Mouse (Mus musculus): Measurements from ENCODE around the gene Kcnh3. TPM values are rescaled to one million over a fixed set of nuclear protein-coding genes. Genes with fewer than 3 reads are reported as not detected.
A peak's percentile ranks its signal among the peaks of the same experiment; 100 is the strongest.
"Not testable (repeated sequence)": the region's sequence is repeated elsewhere in the genome, so short reads cannot be mapped to it uniquely, and the experiment has no call there.

Kcnh3 gene
- polyA plus RNA-seq, 1 experiment from 2014 or later, result 0.44 TPM

- not testable (repeated sequence) for H3K9me3 ChIP-seq (ENCODE audit: control insufficient read depth, low read length); H3K27me3 ChIP-seq (ENCODE audit: control insufficient read depth, insufficient read depth, low read length); H3K27ac ChIP-seq (ENCODE audit: low read depth, low read length); H3K36me3 ChIP-seq (ENCODE audit: control insufficient read depth, insufficient read depth, low read length); DNase-seq (ENCODE audit: low spot score); H3K4me1 ChIP-seq (ENCODE audit: control insufficient read depth, insufficient read depth, low read length)
- WGBS, result 2% methylated on average over 14 of the region's 15 CpGs
- Histone ChIP-seq H3K4me2 (ENCODE audit: low read depth) (peak overlapping the region; percentile 57), H3K9ac (ENCODE audit: low read length) (peak overlapping the region; percentile 36), H3K4me3 (ENCODE audit: low read depth, low read length) (peak overlapping the region; percentile 47)
- peak; percentile 15; the same call in 1 of the 2 replicates for ATAC-seq (ENCODE audit: insufficient read depth, low FRiP score, low TSS enrichment)
Observed at GRCm38 (mm10) chr15:99251111-99251510, 26.4 kb downstream of the Kcnh3 start.

GRCm38 (mm10) chr15:99251626-99252380 lies 27.1 kb downstream of the Kcnh3 start, which contains the start of gene Mcrs1:
Gene Mcrs1 (minus strand): TSS chr15:99251961.
- peak within 1 kb of the TSS; percentile 94 for H3K4me2 ChIP-seq (ENCODE audit: low read depth)
- H3K9me3 ChIP-seq (ENCODE audit: control insufficient read depth, low read length), result no peaks in the 10 kb centered on the region
- H3K27ac ChIP-seq (ENCODE audit: low read depth, low read length), result peak within 1 kb of the TSS; percentile 90
- peaks cover 4% of the 10 kb centered on the region; the same call in 1 of the 2 replicates for H3K4me1 ChIP-seq (ENCODE audit: control insufficient read depth, insufficient read depth, low read length)
- H3K4me3 ChIP-seq (ENCODE audit: low read depth, low read length), result peak within 1 kb of the TSS; percentile 47
- ATAC-seq (ENCODE audit: insufficient read depth, low FRiP score, low TSS enrichment) (peak; percentile 91), DNase-seq (ENCODE audit: low spot score) (peak; percentile 98)
- H3K36me3 ChIP-seq (ENCODE audit: control insufficient read depth, insufficient read depth, low read length), result peaks cover 2% of the 10 kb centered on the region; the same call in 1 of the 2 replicates
- H3K27me3 ChIP-seq (ENCODE audit: control insufficient read depth, insufficient read depth, low read length), result no peaks in the 10 kb centered on the region
- under 1% methylated on average over 52 of the region's 52 CpGs for WGBS
- peak within 1 kb of the TSS; percentile 70 for H3K9ac ChIP-seq (ENCODE audit: low read length)

- no peaks in the 10 kb centered on the region for H3K9me3 ChIP-seq (ENCODE audit: control insufficient read depth, low read length)
- WGBS, result 4% methylated on average over 22 of the region's 22 CpGs
- peaks cover 4% of the 10 kb centered on the region; the same call in 1 of the 2 replicates for H3K4me1 ChIP-seq (ENCODE audit: control insufficient read depth, insufficient read depth, low read length)
- 0 out of 2 replicates have a peak, but pooled peaks have one; percentile 3 for ATAC-seq (ENCODE audit: insufficient read depth, low FRiP score, low TSS enrichment)
- peak; percentile 64 for DNase-seq (ENCODE audit: low spot score)
- H3K9ac ChIP-seq (ENCODE audit: low read length), result peak overlapping the region; percentile 70
- no peaks in the 10 kb centered on the region for H3K27me3 ChIP-seq (ENCODE audit: control insufficient read depth, insufficient read depth, low read length)
- peak overlapping the region; percentile 90 for H3K27ac ChIP-seq (ENCODE audit: low read depth, low read length)
- H3K36me3 ChIP-seq (ENCODE audit: control insufficient read depth, insufficient read depth, low read length), result peaks cover 2% of the 10 kb centered on the region; the same call in 1 of the 2 replicates
- peak overlapping the region; percentile 94 for H3K4me2 ChIP-seq (ENCODE audit: low read depth)
- peak overlapping the region; percentile 47 for H3K4me3 ChIP-seq (ENCODE audit: low read depth, low read length)
Observed at GRCm38 (mm10) chr15:99252381-99253174, 27.9 kb downstream of the Kcnh3 start.

- Histone ChIP-seq H3K4me3 (ENCODE audit: low read depth, low read length) (0 out of 2 replicates have a peak overlapping the region, but pooled peaks have one; percentile 47), H3K4me2 (ENCODE audit: low read depth) (peak overlapping the region; percentile 94)
- not testable (repeated sequence) for H3K27me3 ChIP-seq (ENCODE audit: control insufficient read depth, insufficient read depth, low read length); DNase-seq (ENCODE audit: low spot score); H3K9ac ChIP-seq (ENCODE audit: low read length); ATAC-seq (ENCODE audit: insufficient read depth, low FRiP score, low TSS enrichment); H3K9me3 ChIP-seq (ENCODE audit: control insufficient read depth, low read length); H3K36me3 ChIP-seq (ENCODE audit: control insufficient read depth, insufficient read depth, low read length); H3K4me1 ChIP-seq (ENCODE audit: control insufficient read depth, insufficient read depth, low read length); H3K27ac ChIP-seq (ENCODE audit: low read depth, low read length)
- 47% methylated on average over 2 of the region's 2 CpGs for WGBS
Observed at GRCm38 (mm10) chr15:99253175-99253479, 28.5 kb downstream of the Kcnh3 start.

- peaks cover 4% of the 10 kb centered on the region; the same call in 1 of the 2 replicates for H3K4me1 ChIP-seq (ENCODE audit: control insufficient read depth, insufficient read depth, low read length)
- no peak overlapping the region for H3K9ac ChIP-seq (ENCODE audit: low read length)
- H3K36me3 ChIP-seq (ENCODE audit: control insufficient read depth, insufficient read depth, low read length), result peaks cover 2% of the 10 kb centered on the region; the same call in 1 of the 2 replicates
- H3K4me3 ChIP-seq (ENCODE audit: low read depth, low read length), result no peak overlapping the region
- DNase-seq (ENCODE audit: low spot score), result no peak
- H3K27ac ChIP-seq (ENCODE audit: low read depth, low read length), result no peak overlapping the region
- no peaks in the 10 kb centered on the region for H3K27me3 ChIP-seq (ENCODE audit: control insufficient read depth, insufficient read depth, low read length)
- WGBS, result 94% methylated on average over 6 of the region's 6 CpGs
- no peak overlapping the region for H3K4me2 ChIP-seq (ENCODE audit: low read depth)
- H3K9me3 ChIP-seq (ENCODE audit: control insufficient read depth, low read length), result no peaks in the 10 kb centered on the region
- ATAC-seq (ENCODE audit: insufficient read depth, low FRiP score, low TSS enrichment), result no peak
Observed at GRCm38 (mm10) chr15:99253772-99254171, 29.1 kb downstream of the Kcnh3 start.

- 84% methylated on average over 2 of the region's 2 CpGs for WGBS
- Histone ChIP-seq H3K27me3 (ENCODE audit: control insufficient read depth, insufficient read depth, low read length) (no peaks in the 10 kb centered on the region), H3K4me2 (ENCODE audit: low read depth) (no peak overlapping the region), H3K27ac (ENCODE audit: low read depth, low read length) (no peak overlapping the region), H3K36me3 (ENCODE audit: control insufficient read depth, insufficient read depth, low read length) (no peaks in the 10 kb centered on the region), H3K9me3 (ENCODE audit: control insufficient read depth, low read length) (no peaks in the 10 kb centered on the region), H3K9ac (ENCODE audit: low read length) (no peak overlapping the region), H3K4me1 (ENCODE audit: control insufficient read depth, insufficient read depth, low read length) (peaks cover 4% of the 10 kb centered on the region; the same call in 1 of the 2 replicates), H3K4me3 (ENCODE audit: low read depth, low read length) (no peak overlapping the region)
- DNase-seq (ENCODE audit: low spot score) (no peak), ATAC-seq (ENCODE audit: insufficient read depth, low FRiP score, low TSS enrichment) (no peak)
Observed at GRCm38 (mm10) chr15:99254477-99255005, 29.9 kb downstream of the Kcnh3 start.

GRCm38 (mm10) chr15:99255241-99255749 lies 30.6 kb downstream of the Kcnh3 start:
- peaks cover 6% of the 10 kb centered on the region; the same call in 1 of the 2 replicates for H3K4me1 ChIP-seq (ENCODE audit: control insufficient read depth, insufficient read depth, low read length)

GRCm38 (mm10) chr15:99259167-99259729 lies 34.6 kb downstream of the Kcnh3 start:
- WGBS, result 66% methylated on average over 8 of the region's 8 CpGs
- Histone ChIP-seq H3K4me1 (ENCODE audit: control insufficient read depth, insufficient read depth, low read length) (0 out of 2 replicates have a peak, but pooled peaks cover 3% of the 10 kb centered on the region), H3K9me3 (ENCODE audit: control insufficient read depth, low read length) (no peaks in the 10 kb centered on the region), H3K27ac (ENCODE audit: low read depth, low read length) (no peak overlapping the region), H3K36me3 (ENCODE audit: control insufficient read depth, insufficient read depth, low read length) (no peaks in the 10 kb centered on the region), H3K27me3 (ENCODE audit: control insufficient read depth, insufficient read depth, low read length) (no peaks in the 10 kb centered on the region), H3K4me3 (ENCODE audit: low read depth, low read length) (no peak overlapping the region), H3K9ac (ENCODE audit: low read length) (no peak overlapping the region), H3K4me2 (ENCODE audit: low read depth) (0 out of 2 replicates have a peak overlapping the region, but pooled peaks have one; percentile 4)
- ATAC-seq (ENCODE audit: insufficient read depth, low FRiP score, low TSS enrichment) (0 out of 2 replicates have a peak, but pooled peaks have one; percentile 38), DNase-seq (ENCODE audit: low spot score) (no peak)

More at GRCm38 (mm10) chr15:99255241-99255749, 30.6 kb downstream of the Kcnh3 start:
- no peak overlapping the region for H3K4me3 ChIP-seq (ENCODE audit: low read depth, low read length)
- no peaks in the 10 kb centered on the region for H3K27me3 ChIP-seq (ENCODE audit: control insufficient read depth, insufficient read depth, low read length)
- ATAC-seq (ENCODE audit: insufficient read depth, low FRiP score, low TSS enrichment) (no peak), DNase-seq (ENCODE audit: low spot score) (no peak)
- H3K4me2 ChIP-seq (ENCODE audit: low read depth), result no peak overlapping the region
- H3K36me3 ChIP-seq (ENCODE audit: control insufficient read depth, insufficient read depth, low read length), result no peaks in the 10 kb centered on the region
- WGBS, result 90% methylated on average over 6 of the region's 6 CpGs
- H3K9me3 ChIP-seq (ENCODE audit: control insufficient read depth, low read length), result no peaks in the 10 kb centered on the region
- H3K9ac ChIP-seq (ENCODE audit: low read length), result no peak overlapping the region
- no peak overlapping the region for H3K27ac ChIP-seq (ENCODE audit: low read depth, low read length)
